Mouse (Mus musculus): ENCODE data around the gene Mvk. TPM values are rescaled to one million over a fixed set of nuclear protein-coding genes. Genes with fewer than 3 reads are reported as not detected.

Mvk gene
- polyA plus RNA-seq, 1 experiment, result 6.7 TPM

GRCm38 (mm10) chr5:114464561-114464960, 20.5 kb downstream of the Mvk start:
- 60% methylated on average over 2 of the region's 2 CpGs for WGBS
- H3K4me1 ChIP-seq (ENCODE audit: control insufficient read depth, insufficient read depth, low read length), result no peaks in the 10 kb centered on the region
- TF ChIP-seq POLR2A (IDR thresholded peaks at IDR 0.05; ENCODE audit: borderline replicate concordance, control insufficient read depth, low read depth, low read length) (no peak), CTCF (IDR thresholded peaks at IDR 0.05; ENCODE audit: control insufficient read depth, insufficient read depth, low read length) (no peak)
- H3K4me3 ChIP-seq (replicated peaks; ENCODE audit: control insufficient read depth, low read depth, low read length), result no peak overlapping the region
- no peak overlapping the region for H3K27ac ChIP-seq (ENCODE audit: control insufficient read depth, insufficient read depth, low read depth, low read length, poor library complexity)

- TF ChIP-seq CTCF (IDR thresholded peaks at IDR 0.05; ENCODE audit: control insufficient read depth, insufficient read depth, low read length), result no peak
- no peak for TF ChIP-seq POLR2A (IDR thresholded peaks at IDR 0.05; ENCODE audit: borderline replicate concordance, control insufficient read depth, low read depth, low read length)
- Histone ChIP-seq H3K4me3 (replicated peaks; ENCODE audit: control insufficient read depth, low read depth, low read length) (no peak overlapping the region), H3K4me1 (ENCODE audit: control insufficient read depth, insufficient read depth, low read length) (no peaks in the 10 kb centered on the region), H3K27ac (ENCODE audit: control insufficient read depth, insufficient read depth, low read depth, low read length, poor library complexity) (no peak overlapping the region)
- WGBS, result 73% methylated on average over 7 of the region's 7 CpGs
These were observed 21.6 kb downstream of the Mvk start for GRCm38 (mm10) chr5:114465641-114466040.

GRCm38 (mm10) chr5:114467019-114467418, 22.9 kb downstream of the Mvk start:
- Histone ChIP-seq H3K4me1 (ENCODE audit: control insufficient read depth, insufficient read depth, low read length) (no peaks in the 10 kb centered on the region), H3K27ac (ENCODE audit: control insufficient read depth, insufficient read depth, low read depth, low read length, poor library complexity) (no peak overlapping the region), H3K4me3 (replicated peaks; ENCODE audit: control insufficient read depth, low read depth, low read length) (no peak overlapping the region)
- 18% methylated on average over 11 of the region's 11 CpGs for WGBS
- TF ChIP-seq POLR2A (IDR thresholded peaks at IDR 0.05; ENCODE audit: borderline replicate concordance, control insufficient read depth, low read depth, low read length) (no peak), CTCF (IDR thresholded peaks at IDR 0.05; ENCODE audit: control insufficient read depth, insufficient read depth, low read length) (no peak)

DNA sequence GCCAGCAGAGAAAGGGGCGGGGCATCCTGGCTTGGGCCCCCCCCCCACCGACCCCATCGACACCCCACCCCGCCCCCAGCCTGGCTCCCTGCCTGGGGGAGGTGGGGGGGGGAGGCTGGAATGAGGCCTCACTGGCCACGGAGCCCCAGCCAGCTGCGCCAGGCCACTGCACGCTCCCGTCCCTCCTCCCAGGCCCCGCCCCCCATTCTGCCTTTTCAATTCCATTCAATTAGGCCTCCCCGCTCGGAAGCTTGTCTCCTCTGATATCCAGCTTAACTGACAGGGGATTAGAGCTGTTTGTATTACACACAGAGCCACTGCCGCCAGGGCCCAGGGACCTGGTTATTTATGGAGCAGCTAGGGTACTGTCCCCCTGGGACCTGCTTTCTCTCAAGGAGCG, 23.4 kb downstream of the Mvk start:
- Histone ChIP-seq H3K4me1 (ENCODE audit: control insufficient read depth, insufficient read depth, low read length) (no peaks in the 10 kb centered on the region), H3K4me3 (replicated peaks; ENCODE audit: control insufficient read depth, low read depth, low read length) (no peak overlapping the region), H3K27ac (ENCODE audit: control insufficient read depth, insufficient read depth, low read depth, low read length, poor library complexity) (no peak overlapping the region)
- 21% methylated on average over 13 of the region's 13 CpGs for WGBS
- TF ChIP-seq CTCF (IDR thresholded peaks at IDR 0.05; ENCODE audit: control insufficient read depth, insufficient read depth, low read length) (no peak), POLR2A (IDR thresholded peaks at IDR 0.05; ENCODE audit: borderline replicate concordance, control insufficient read depth, low read depth, low read length) (no peak)

DNA sequence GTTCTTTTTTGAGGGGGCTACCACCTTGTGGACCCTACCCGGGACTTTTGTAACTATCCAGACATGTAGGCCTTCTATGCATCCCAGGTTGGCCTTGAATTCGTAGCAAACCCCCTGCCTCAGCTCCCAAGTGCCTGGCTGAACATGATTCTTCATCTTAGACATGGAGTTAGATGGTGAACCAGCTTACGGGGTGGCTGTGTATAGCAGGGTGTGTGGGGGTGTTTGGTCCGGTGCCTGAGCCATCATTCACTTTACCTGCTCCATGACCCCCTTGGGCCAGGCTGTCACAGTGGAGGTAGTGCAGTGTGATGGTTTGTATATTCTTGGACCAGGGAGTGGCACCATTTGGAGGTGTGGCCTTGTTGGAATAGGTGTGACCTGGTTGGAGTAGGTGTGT, 23.9 kb downstream of the Mvk start:
- no peak for TF ChIP-seq CTCF (IDR thresholded peaks at IDR 0.05; ENCODE audit: control insufficient read depth, insufficient read depth, low read length)
- no peak for TF ChIP-seq POLR2A (IDR thresholded peaks at IDR 0.05; ENCODE audit: borderline replicate concordance, control insufficient read depth, low read depth, low read length)
- no peak overlapping the region for H3K4me3 ChIP-seq (replicated peaks; ENCODE audit: control insufficient read depth, low read depth, low read length)
- no peaks in the 10 kb centered on the region for H3K4me1 ChIP-seq (ENCODE audit: control insufficient read depth, insufficient read depth, low read length)
- WGBS, result 70% methylated on average over 4 of the region's 4 CpGs
- H3K27ac ChIP-seq (ENCODE audit: control insufficient read depth, insufficient read depth, low read depth, low read length, poor library complexity), result no peak overlapping the region

GRCm38 (mm10) chr5:114470359-114470758, 26.3 kb downstream of the Mvk start:
- WGBS, result 55% methylated on average over 3 of the region's 3 CpGs
- Histone ChIP-seq H3K27ac (ENCODE audit: control insufficient read depth, insufficient read depth, low read depth, low read length, poor library complexity) (no peak overlapping the region), H3K4me1 (ENCODE audit: control insufficient read depth, insufficient read depth, low read length) (no peaks in the 10 kb centered on the region), H3K4me3 (replicated peaks; ENCODE audit: control insufficient read depth, low read depth, low read length) (no peak overlapping the region)
- TF ChIP-seq POLR2A (IDR thresholded peaks at IDR 0.05; ENCODE audit: borderline replicate concordance, control insufficient read depth, low read depth, low read length) (no peak), CTCF (IDR thresholded peaks at IDR 0.05; ENCODE audit: control insufficient read depth, insufficient read depth, low read length) (no peak)

DNA sequence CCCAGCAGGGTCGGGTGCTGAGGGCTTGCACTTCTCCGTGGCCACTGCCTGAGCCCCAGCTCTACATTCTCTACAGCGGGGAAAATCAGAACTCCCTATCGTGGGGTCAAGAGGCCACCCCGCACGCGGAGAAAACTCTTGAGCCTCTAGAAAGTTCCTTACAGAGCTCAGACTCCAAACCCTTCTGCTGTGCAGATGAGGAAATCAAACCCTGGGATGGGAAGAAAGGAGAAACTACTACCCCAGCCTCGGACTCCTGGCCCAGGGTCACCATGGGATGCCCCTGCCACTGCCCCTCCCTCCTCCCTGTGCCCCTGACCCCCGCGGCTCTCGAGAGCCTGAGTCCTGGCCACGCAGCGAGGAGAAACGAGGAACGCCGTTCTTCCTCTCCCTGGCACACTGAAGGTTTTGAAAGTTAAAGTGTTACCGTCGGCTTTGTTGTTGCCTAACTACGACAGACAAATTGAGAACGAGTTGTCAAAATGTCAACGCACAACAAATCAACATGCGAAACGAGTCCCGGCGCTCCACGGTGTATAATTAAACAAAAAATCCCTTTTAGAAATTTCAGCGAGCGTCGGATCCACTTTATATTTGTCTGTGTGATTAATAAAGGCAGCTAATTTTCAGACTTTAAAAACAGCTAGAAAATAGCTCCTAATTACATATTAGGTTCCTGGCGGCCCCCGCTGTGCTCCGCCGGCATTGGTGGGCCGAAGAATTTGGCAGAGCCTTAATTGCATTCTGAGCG, 30.8 kb downstream of the Mvk start:
- H3K27ac ChIP-seq (ENCODE audit: control insufficient read depth, insufficient read depth, low read depth, low read length, poor library complexity), result no peak overlapping the region
- H3K4me3 ChIP-seq (replicated peaks; ENCODE audit: control insufficient read depth, low read depth, low read length), result no peak overlapping the region
- TF ChIP-seq POLR2A (IDR thresholded peaks at IDR 0.05; ENCODE audit: borderline replicate concordance, control insufficient read depth, low read depth, low read length) (no peak), CTCF (IDR thresholded peaks at IDR 0.05; ENCODE audit: control insufficient read depth, insufficient read depth, low read length) (no peak)
- H3K4me1 ChIP-seq (ENCODE audit: control insufficient read depth, insufficient read depth, low read length), result no peaks in the 10 kb centered on the region
- WGBS, result 73% methylated on average over 35 of the region's 35 CpGs

DNA sequence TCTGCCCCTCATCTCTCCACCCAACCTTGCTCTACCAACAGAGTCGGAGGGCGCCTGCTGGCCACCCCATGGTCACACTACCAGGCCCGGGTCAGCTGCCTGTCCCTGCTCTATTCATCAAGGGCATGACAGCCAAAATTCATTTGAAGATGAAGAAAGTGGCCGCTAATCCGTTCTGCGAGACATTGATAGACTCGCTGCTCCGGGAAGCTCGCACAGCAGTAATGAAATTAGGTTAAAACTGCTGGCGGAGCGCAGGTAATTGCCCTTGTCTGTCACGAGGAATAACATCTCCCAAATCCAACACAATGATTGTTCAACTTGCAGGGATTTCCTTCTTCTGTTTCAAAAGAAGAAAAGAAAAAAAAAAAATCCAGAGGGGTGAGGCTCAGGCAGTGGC, 34.2 kb downstream of the Mvk start:
- TF ChIP-seq CTCF (IDR thresholded peaks at IDR 0.05; ENCODE audit: control insufficient read depth, insufficient read depth, low read length) (no peak), POLR2A (IDR thresholded peaks at IDR 0.05; ENCODE audit: borderline replicate concordance, control insufficient read depth, low read depth, low read length) (no peak)
- no peak overlapping the region for H3K4me3 ChIP-seq (replicated peaks; ENCODE audit: control insufficient read depth, low read depth, low read length)
- H3K4me1 ChIP-seq (ENCODE audit: control insufficient read depth, insufficient read depth, low read length), result no peaks in the 10 kb centered on the region
- H3K27ac ChIP-seq (ENCODE audit: control insufficient read depth, insufficient read depth, low read depth, low read length, poor library complexity), result no peak overlapping the region
- WGBS, result 92% methylated on average over 12 of the region's 12 CpGs

Data from bone marrow, adult 2 months (tissue).